Mouse (Mus musculus) MEL-GATA-1-ER (cell line): Measurements from ENCODE around the gene Gm10320.

Experiments
- DNase-seq: peaks from one replicate; pipeline ENCODE4 v3.0.0-alpha.2; 2012; ENCODE audit warnings: low read depth; ENCODE audit errors: extremely low read depth

Gene Gm10320

GRCm38 (mm10) chr13:98491909-98492308 lies at the start of gene Gm10320:
TSS of gene Gm10320 (minus strand) at chr13:98492001.
- DNase-seq: no peak

GRCm38 (mm10) chr13:98541601-98542000 lies 49.8 kb upstream of the Gm10320 start:
- no peak for DNase-seq

GRCm38 (mm10) chr13:98540206-98540605 lies 48.4 kb upstream of the Gm10320 start:
- no peak for DNase-seq

GRCm38 (mm10) chr13:98539311-98539710 lies 47.5 kb upstream of the Gm10320 start:
- no peak for DNase-seq

GRCm38 (mm10) chr13:98538587-98538986 lies 46.8 kb upstream of the Gm10320 start:
- DNase-seq: no peak

- no peak for DNase-seq
Measured at GRCm38 (mm10) chr13:98534913-98535262, 43.1 kb upstream of the Gm10320 start.

GRCm38 (mm10) chr13:98534190-98534912 lies 42.5 kb upstream of the Gm10320 start:
- no peak for DNase-seq

GRCm38 (mm10) chr13:98533415-98533814 lies 41.6 kb upstream of the Gm10320 start:
- DNase-seq: no peak

- DNase-seq: no peak
Measured at GRCm38 (mm10) chr13:98532699-98533375, 41.0 kb upstream of the Gm10320 start.

- DNase-seq: no peak
Measured at GRCm38 (mm10) chr13:98531976-98532375, 40.2 kb upstream of the Gm10320 start.

GRCm38 (mm10) chr13:98531306-98531705 lies 39.5 kb upstream of the Gm10320 start:
- DNase-seq: no peak

- no peak for DNase-seq
Measured at GRCm38 (mm10) chr13:98523719-98524316, 32.0 kb upstream of the Gm10320 start.

- no peak for DNase-seq
Measured at GRCm38 (mm10) chr13:98518341-98518740, 26.5 kb upstream of the Gm10320 start.

GRCm38 (mm10) chr13:98517666-98518065 lies 25.9 kb upstream of the Gm10320 start:
- no peak for DNase-seq

GRCm38 (mm10) chr13:98516985-98517384 lies 25.2 kb upstream of the Gm10320 start:
- DNase-seq: no peak

GRCm38 (mm10) chr13:98512066-98512465 lies 20.3 kb upstream of the Gm10320 start:
- no peak for DNase-seq

- DNase-seq: no peak
Measured at GRCm38 (mm10) chr13:98507656-98508055, 15.9 kb upstream of the Gm10320 start.

GRCm38 (mm10) chr13:98506496-98506895 lies 14.7 kb upstream of the Gm10320 start:
- DNase-seq: no peak

GRCm38 (mm10) chr13:98505989-98506388 lies 14.2 kb upstream of the Gm10320 start:
- no peak for DNase-seq

- DNase-seq: no peak
Measured at GRCm38 (mm10) chr13:98505489-98505857, 13.7 kb upstream of the Gm10320 start.

GRCm38 (mm10) chr13:98504661-98505488 lies 13.1 kb upstream of the Gm10320 start:
- DNase-seq: no peak

- no peak for DNase-seq
Measured at GRCm38 (mm10) chr13:98504181-98504660, 12.4 kb upstream of the Gm10320 start.
